Mouse (Mus musculus) small intestine, adult 2 months (tissue): ENCODE data around the gene Tagap1.
"Not testable (repeated sequence)": the region's sequence is repeated elsewhere in the genome, so short reads cannot be mapped to it uniquely, and the experiment has no call there.

Experiments
- CTCF ChIP-seq: fragments of 200-500 bp; IDR thresholded peaks from 2 replicates; pipeline ENCODE4 v1.5.1; 2012; ENCODE audit warnings: low read depth, mild to moderate bottlenecking, control low read depth, inconsistent platforms, low read length, moderate library complexity, mixed read lengths; ENCODE audit not compliant: insufficient replicate concordance, insufficient read length; ENCODE audit errors: extremely low read depth
- POLR2A ChIP-seq: fragments of 200-500 bp; IDR thresholded peaks from 2 replicates; pipeline ENCODE4 v1.6.1; 2012; ENCODE audit warnings: low read depth, mild to moderate bottlenecking, control low read depth, inconsistent platforms, low read length, moderate library complexity

- not testable (repeated sequence) for TF ChIP-seq CTCF, POLR2A
Observed at GRCm38 (mm10) chr17:6960776-6961175, at the start of gene Tagap1.
